Mouse (Mus musculus) cerebellum, adult 2 months (tissue): ENCODE results near the gene Snai3.

Experiments used
- CTCF ChIP-seq: fragments of 200-500 bp; IDR thresholded peaks from 2 replicates; pipeline ENCODE4 v1.5.1; 2011; ENCODE audit warnings: low read depth, mild to moderate bottlenecking, control low read depth, low read length, moderate library complexity, borderline replicate concordance; ENCODE audit not compliant: insufficient read depth
- POLR2A ChIP-seq: fragments of 200-500 bp; IDR thresholded peaks from 2 replicates; pipeline ENCODE4 v1.6.1; 2011; ENCODE audit warnings: low read length, control low read depth, borderline replicate concordance; ENCODE audit not compliant: insufficient read depth

GRCm38 (mm10) chr8:122407678-122408077 lies 52.9 kb downstream of the Snai3 start:
- TF ChIP-seq CTCF (no peak), POLR2A (no peak)
